Mouse (Mus musculus): ENCODE measurements around the gene Tgfa. TPM values are rescaled to one million over a fixed set of nuclear protein-coding genes. Genes with fewer than 3 reads are reported as not detected.
A peak's percentile ranks its signal among the peaks of the same experiment; 100 is the strongest.

The Tgfa gene
- polyA plus RNA-seq (2012; fragmentation: generic; extraction: Trizol): 0.20 TPM

- H3K36me3 ChIP-seq (ENCODE audit: control insufficient read depth, insufficient read depth): no peaks in the 10 kb centered on the region
- no peak within 1 kb of the TSS for H3ac ChIP-seq (ENCODE audit: control insufficient read depth, insufficient read length)
- TF ChIP-seq SRF (IDR thresholded peaks at IDR 0.05; ENCODE audit: control insufficient read depth, insufficient read length, low read depth) (no peak), CEBPB (IDR thresholded peaks at IDR 0.05; ENCODE audit: insufficient read depth, poor library complexity, severe bottlenecking) (no peak), E2F4 (IDR thresholded peaks at IDR 0.05; ENCODE audit: insufficient read depth) (no peak), REST (IDR thresholded peaks at IDR 0.05; ENCODE audit: insufficient read depth, insufficient read length) (no peak), POLR2A (IDR thresholded peaks at IDR 0.05; ENCODE audit: insufficient read length, low read depth) (no peak), MYOD1 (IDR thresholded peaks at IDR 0.05; ENCODE audit: control insufficient read depth in 1 of 3, insufficient read length in 2 of 3, low read depth in 2 of 3) (no peak), MYOG (IDR thresholded peaks at IDR 0.05; ENCODE audit: control insufficient read depth in 1 of 3, insufficient read depth in 1 of 3, insufficient read length in 2 of 3, low read depth in 2 of 3) (peak in 1 of 3 experiments; percentile 15)
- H3K4me3 ChIP-seq: no peak within 1 kb of the TSS
- H3K27me3 ChIP-seq (ENCODE audit: control insufficient read depth, insufficient read depth, insufficient read length): peaks cover 47% of the 10 kb centered on the region
- no peaks in the 10 kb centered on the region for H3K79me2 ChIP-seq (ENCODE audit: control insufficient read depth, insufficient read depth)
- H3K4me2 ChIP-seq (ENCODE audit: low read depth): peak within 1 kb of the TSS; percentile 58
Measured at GRCm38 (mm10) chr6:86194941-86195932, at the start of gene Tgfa. Gene Tgfa, plus strand, starts transcription at chr6:86195223.

GRCm38 (mm10) chr6:86148518-86148917, 46.5 kb upstream of the Tgfa start:
- TF ChIP-seq POLR2A (IDR thresholded peaks at IDR 0.05; ENCODE audit: insufficient read length, low read depth) (no peak), USF1 (IDR thresholded peaks at IDR 0.05; ENCODE audit: low read depth) (no peak), CEBPB (IDR thresholded peaks at IDR 0.05; ENCODE audit: insufficient read depth, poor library complexity, severe bottlenecking) (no peak), POLR2AphosphoS2 (IDR thresholded peaks at IDR 0.05; ENCODE audit: insufficient read length, low read depth) (no peak), SRF (IDR thresholded peaks at IDR 0.05; ENCODE audit: control insufficient read depth, insufficient read length, low read depth) (no peak), MYOG (IDR thresholded peaks at IDR 0.05; ENCODE audit: control insufficient read depth in 1 of 3, insufficient read depth in 1 of 3, insufficient read length in 2 of 3, low read depth in 2 of 3) (no peak), REST (IDR thresholded peaks at IDR 0.05; ENCODE audit: insufficient read depth, insufficient read length) (no peak), TCF12 (IDR thresholded peaks at IDR 0.05; ENCODE audit: insufficient read depth, poor library complexity, severe bottlenecking) (no peak), MYOD1 (IDR thresholded peaks at IDR 0.05; ENCODE audit: control insufficient read depth in 1 of 3, insufficient read length in 2 of 3, low read depth in 2 of 3) (no peak), TCF3 (IDR thresholded peaks at IDR 0.05; ENCODE audit: insufficient read length, low read depth) (no peak), MAX (IDR thresholded peaks at IDR 0.05; ENCODE audit: low read depth) (no peak), E2F4 (IDR thresholded peaks at IDR 0.05; ENCODE audit: insufficient read depth) (no peak)
- Histone ChIP-seq H3K36me3 (ENCODE audit: control insufficient read depth, insufficient read depth) (no peaks in the 10 kb centered on the region), H3ac (ENCODE audit: control insufficient read depth, insufficient read length) (no peak overlapping the region), H3K79me2 (ENCODE audit: control insufficient read depth, insufficient read depth) (no peaks in the 10 kb centered on the region), H3K4me3 (no peak overlapping the region), H3K27me3 (ENCODE audit: control insufficient read depth, insufficient read depth, insufficient read length) (peaks cover 4% of the 10 kb centered on the region), H3K4me2 (ENCODE audit: low read depth) (no peak overlapping the region)

- no peak overlapping the region for H3K4me2 ChIP-seq (ENCODE audit: low read depth)
- H3K4me3 ChIP-seq: no peak overlapping the region
- no peaks in the 10 kb centered on the region for H3K36me3 ChIP-seq (ENCODE audit: control insufficient read depth, insufficient read depth)
- TF ChIP-seq MAX (IDR thresholded peaks at IDR 0.05; ENCODE audit: low read depth) (no peak), MYOG (IDR thresholded peaks at IDR 0.05; ENCODE audit: control insufficient read depth in 1 of 3, insufficient read depth in 1 of 3, insufficient read length in 2 of 3, low read depth in 2 of 3) (peak in 1 of 3 experiments; percentile 62)
- H3K79me2 ChIP-seq (ENCODE audit: control insufficient read depth, insufficient read depth): no peaks in the 10 kb centered on the region
- no peaks in the 10 kb centered on the region for H3K27me3 ChIP-seq (ENCODE audit: control insufficient read depth, insufficient read depth, insufficient read length)
- H3ac ChIP-seq (ENCODE audit: control insufficient read depth, insufficient read length): no peak overlapping the region
Measured at GRCm38 (mm10) chr6:86149001-86149400, 46.0 kb upstream of the Tgfa start.

GRCm38 (mm10) chr6:86152676-86153075, 42.3 kb upstream of the Tgfa start:
- Histone ChIP-seq H3K4me2 (ENCODE audit: low read depth) (no peak overlapping the region), H3K36me3 (ENCODE audit: control insufficient read depth, insufficient read depth) (no peaks in the 10 kb centered on the region), H3K4me3 (no peak overlapping the region), H3ac (ENCODE audit: control insufficient read depth, insufficient read length) (no peak overlapping the region), H3K27me3 (ENCODE audit: control insufficient read depth, insufficient read depth, insufficient read length) (peaks cover 8% of the 10 kb centered on the region), H3K79me2 (ENCODE audit: control insufficient read depth, insufficient read depth) (no peaks in the 10 kb centered on the region)
- no peak for TF ChIP-seq MYOD1 (IDR thresholded peaks at IDR 0.05; ENCODE audit: control insufficient read depth in 1 of 3, insufficient read length in 2 of 3, low read depth in 2 of 3)
- TF ChIP-seq POLR2AphosphoS2 (IDR thresholded peaks at IDR 0.05; ENCODE audit: insufficient read length, low read depth): no peak
- TF ChIP-seq TCF12 (IDR thresholded peaks at IDR 0.05; ENCODE audit: insufficient read depth, poor library complexity, severe bottlenecking): no peak
- TF ChIP-seq MYOG (IDR thresholded peaks at IDR 0.05; ENCODE audit: control insufficient read depth in 1 of 3, insufficient read depth in 1 of 3, insufficient read length in 2 of 3, low read depth in 2 of 3): no peak
- TF ChIP-seq E2F4 (IDR thresholded peaks at IDR 0.05; ENCODE audit: insufficient read depth): no peak
- no peak for TF ChIP-seq CEBPB (IDR thresholded peaks at IDR 0.05; ENCODE audit: insufficient read depth, poor library complexity, severe bottlenecking)
- no peak for TF ChIP-seq SRF (IDR thresholded peaks at IDR 0.05; ENCODE audit: control insufficient read depth, insufficient read length, low read depth)
- TF ChIP-seq TCF3 (IDR thresholded peaks at IDR 0.05; ENCODE audit: insufficient read length, low read depth): no peak
- no peak for TF ChIP-seq MAX (IDR thresholded peaks at IDR 0.05; ENCODE audit: low read depth)
- TF ChIP-seq USF1 (IDR thresholded peaks at IDR 0.05; ENCODE audit: low read depth): no peak
